Mouse (Mus musculus) fibroblast of lung, adult 2 months (primary cell): ENCODE data around the gene Sh3rf3.

ENCODE experiments used
- DNase-seq: peaks from one replicate; pipeline ENCODE4 v3.0.0-alpha.2; 2011; ENCODE audit warnings: low read depth

The Sh3rf3 gene

GRCm38 (mm10) chr10:59172539-59172938 lies 359.4 kb downstream of the Sh3rf3 start:
- no peak for DNase-seq

- DNase-seq, result no peak
Measured at GRCm38 (mm10) chr10:59179620-59180019, 366.5 kb downstream of the Sh3rf3 start.

- DNase-seq, result no peak
Measured at GRCm38 (mm10) chr10:59182306-59182705, 369.1 kb downstream of the Sh3rf3 start.
